Mouse (Mus musculus) gastrocnemius, postnatal 14 days (tissue): ENCODE results near the gene Ptpn14. TPM values are rescaled to one million over a fixed set of nuclear protein-coding genes. Genes with fewer than 3 reads are reported as not detected.

Experiments
- DNase-seq: peaks from one replicate; pipeline ENCODE4 v3.0.0; 2021; ENCODE audit warnings: mixed read lengths
- intact Hi-C: fragments of 180-260 bp; cut with DNase I; formaldehyde crosslinking; loops from one replicate; pipeline ENCODE4 v1.15.1; 2025; ENCODE audit warnings: low total_unique reads
- total RNA-seq, 2 experiments: library from RNA; stranded (reverse); gene quantifications; 2 replicates each; pipeline ENCODE4 v1.2.3; 2021

The Ptpn14 gene
- total RNA-seq, 2 experiments from 2014 or later, result 11.0 to 12.9 TPM

GRCm38 (mm10) chr1:189709001-189709400, 19.1 kb upstream of the Ptpn14 start:
- intact Hi-C loops, result no loop called here
- no peak for DNase-seq

GRCm38 (mm10) chr1:189715915-189716797, 11.9 kb upstream of the Ptpn14 start:
- intact Hi-C loops, result no loop called here
- DNase-seq, result peak; percentile 28

- no peak for DNase-seq
These were observed 10.5 kb upstream of the Ptpn14 start for GRCm38 (mm10) chr1:189717546-189717945.

GRCm38 (mm10) chr1:189718600-189718999, 9.5 kb upstream of the Ptpn14 start:
- no peak for DNase-seq
- intact Hi-C loops, result no loop called here

More at GRCm38 (mm10) chr1:189717546-189717945, 10.5 kb upstream of the Ptpn14 start:
- intact Hi-C loops, result no loop called here

- intact Hi-C loops, result loop anchor here (10.0 kb wide), 1 partner anchor 129 kb away; no protein-coding TSS in a partner anchor
- DNase-seq, result no peak
These were observed 1.9 kb upstream of the Ptpn14 start for GRCm38 (mm10) chr1:189726121-189726520.

- intact Hi-C loops, result loop anchor here (10.0 kb wide), 1 partner anchor 127 kb away; no protein-coding TSS in a partner anchor
- peak; percentile 72 for DNase-seq
These were observed 653 bp upstream of the Ptpn14 start for GRCm38 (mm10) chr1:189727346-189727883.

GRCm38 (mm10) chr1:189728784-189729115, 682 bp downstream of the Ptpn14 start:
- DNase-seq, result no peak
- intact Hi-C loops, result loop anchor here (10.0 kb wide), 1 partner anchor 126 kb away; no protein-coding TSS in a partner anchor

- no peak for DNase-seq
- intact Hi-C loops, result loop anchor here (10.0 kb wide), 1 partner anchor 126 kb away; no protein-coding TSS in a partner anchor
These were observed 1.2 kb downstream of the Ptpn14 start for GRCm38 (mm10) chr1:189729141-189729815.

- DNase-seq, result no peak
- intact Hi-C loops, result no loop called here
These were observed 3.6 kb downstream of the Ptpn14 start for GRCm38 (mm10) chr1:189731697-189732096.

- intact Hi-C loops, result no loop called here
- no peak for DNase-seq
These were observed 4.1 kb downstream of the Ptpn14 start for GRCm38 (mm10) chr1:189732156-189732555.

GRCm38 (mm10) chr1:189740075-189740474, 12.0 kb downstream of the Ptpn14 start:
- intact Hi-C loops, result no loop called here
- DNase-seq, result no peak

GRCm38 (mm10) chr1:189742041-189742440, 14.0 kb downstream of the Ptpn14 start:
- intact Hi-C loops, result no loop called here
- no peak for DNase-seq

GRCm38 (mm10) chr1:189743136-189743535, 15.1 kb downstream of the Ptpn14 start:
- intact Hi-C loops, result no loop called here

GRCm38 (mm10) chr1:189744914-189745710, 17.0 kb downstream of the Ptpn14 start:
- intact Hi-C loops, result no loop called here
- DNase-seq, result no peak

More at GRCm38 (mm10) chr1:189743136-189743535, 15.1 kb downstream of the Ptpn14 start:
- DNase-seq, result no peak

- intact Hi-C loops, result no loop called here
- DNase-seq, result no peak
These were observed 18.5 kb downstream of the Ptpn14 start for GRCm38 (mm10) chr1:189746520-189746919.

- intact Hi-C loops, result no loop called here
- no peak for DNase-seq
These were observed 21.7 kb downstream of the Ptpn14 start for GRCm38 (mm10) chr1:189749789-189750188.

- intact Hi-C loops, result no loop called here
These were observed 22.2 kb downstream of the Ptpn14 start for GRCm38 (mm10) chr1:189750233-189750632.

GRCm38 (mm10) chr1:189752245-189752644, 24.2 kb downstream of the Ptpn14 start:
- intact Hi-C loops, result no loop called here
- no peak for DNase-seq

More at GRCm38 (mm10) chr1:189750233-189750632, 22.2 kb downstream of the Ptpn14 start:
- DNase-seq, result no peak

GRCm38 (mm10) chr1:189755072-189755471, 27.0 kb downstream of the Ptpn14 start:
- DNase-seq, result peak; percentile 35
- intact Hi-C loops, result no loop called here
